Mouse (Mus musculus): ENCODE results near the gene Dcaf7.
"Not testable (repeated sequence)": the region's sequence is repeated elsewhere in the genome, so short reads cannot be mapped to it uniquely, and the experiment has no call there.

Dcaf7 gene
- long read RNA-seq, experiment 1, full-length matches to known transcripts, result 2 of 15 reads
- long read RNA-seq, experiment 1, partial matches to known transcripts, result 0 of 15 reads
- long read RNA-seq, experiment 1, other reads (novel, unspliced or antisense), result 13 of 15 reads
- long read RNA-seq, experiment 2, full-length matches to known transcripts, result 4 of 22 reads
- long read RNA-seq, experiment 2, partial matches to known transcripts, result 1 of 22 reads
- long read RNA-seq, experiment 2, other reads (novel, unspliced or antisense), result 17 of 22 reads

GRCm38 (mm10) chr11:106036548-106037417 is at the start of gene Dcaf7:
Gene Dcaf7, plus strand, starts transcription at chr11:106036872.
- intact Hi-C loops (cut with DNase I), result loop anchor here (5.0 kb wide), 1 partner anchor 46 kb away; the partner anchor contains the start of gene Map3k3

- intact Hi-C loops (cut with DNase I), result no loop called here
Measured at GRCm38 (mm10) chr11:105987446-105987845, 49.2 kb upstream of the Dcaf7 start.

DNA sequence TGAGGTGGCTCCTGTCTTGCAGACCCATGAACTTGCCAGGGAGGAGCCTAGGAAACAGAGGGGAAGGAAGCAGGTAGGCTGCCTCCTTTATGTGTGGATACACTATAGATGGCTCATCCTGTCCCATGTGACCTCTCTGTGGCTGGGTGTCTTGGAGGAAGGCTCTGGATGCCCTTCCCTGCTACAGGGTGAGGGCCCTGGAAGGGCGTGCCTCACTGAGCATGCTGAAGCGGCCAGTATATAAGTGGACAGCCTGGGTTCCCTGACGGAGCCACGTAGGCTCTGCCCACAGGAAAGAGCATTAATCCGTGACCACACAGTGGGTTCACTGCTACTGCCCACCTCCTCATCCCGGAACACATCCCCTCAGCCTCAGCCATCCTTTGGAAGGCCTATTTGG is 47.2 kb upstream of the Dcaf7 start:
- intact Hi-C loops (cut with DNase I), result no loop called here

- intact Hi-C loops (cut with DNase I), result no loop called here
Measured at GRCm38 (mm10) chr11:105990231-105990630, 46.4 kb upstream of the Dcaf7 start.

DNA sequence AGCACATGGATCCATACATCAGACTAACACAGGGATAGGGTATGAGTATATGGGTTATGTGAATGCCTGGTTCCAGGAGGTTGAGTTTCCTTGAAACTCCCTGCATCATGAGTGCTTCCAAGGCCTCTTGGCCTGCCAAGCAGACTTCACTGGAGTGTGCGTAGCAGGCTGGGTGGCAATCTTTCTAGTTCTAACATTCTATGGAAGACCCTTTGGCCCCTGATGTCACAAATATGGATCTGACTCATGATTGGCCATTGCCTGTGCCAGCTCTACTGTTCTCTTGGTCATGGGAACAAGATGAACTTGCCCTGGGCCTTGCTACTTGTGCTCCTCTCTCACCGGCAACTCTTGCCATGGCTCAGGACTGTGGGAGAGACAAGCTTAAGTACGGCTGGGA is 42.3 kb upstream of the Dcaf7 start, which contains the start of gene Ace3:
Gene Ace3, plus strand, starts transcription at position 301 of the 400 bp plus-strand sequence.
- intact Hi-C loops (cut with DNase I), result no loop called here

- intact Hi-C loops (cut with DNase I), result no loop called here
Measured at GRCm38 (mm10) chr11:106000062-106000461, 36.6 kb upstream of the Dcaf7 start.

GRCm38 (mm10) chr11:106001718-106002117 is 35.0 kb upstream of the Dcaf7 start:
- intact Hi-C loops (cut with DNase I), result no loop called here

DNA sequence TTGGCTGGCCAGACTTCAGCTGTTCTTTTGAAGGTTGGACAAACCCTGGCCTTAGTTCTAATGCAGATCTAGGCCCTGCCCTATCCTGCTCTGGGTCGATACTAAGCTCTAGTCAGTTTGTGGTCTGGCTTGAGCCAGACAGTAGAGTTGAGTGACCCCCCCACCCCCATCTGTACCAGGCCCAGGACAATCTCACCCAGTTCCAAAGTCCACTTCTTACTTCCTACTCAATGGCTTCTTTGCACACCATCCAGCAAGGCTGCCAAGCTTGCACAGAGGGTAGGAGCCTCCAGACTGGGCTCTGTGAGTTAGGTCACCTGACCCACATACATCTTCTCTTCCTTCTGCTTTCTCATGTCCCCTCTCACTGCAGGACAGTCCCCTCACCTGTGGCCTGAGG is 32.1 kb upstream of the Dcaf7 start:
- intact Hi-C loops (cut with DNase I), result no loop called here

DNA sequence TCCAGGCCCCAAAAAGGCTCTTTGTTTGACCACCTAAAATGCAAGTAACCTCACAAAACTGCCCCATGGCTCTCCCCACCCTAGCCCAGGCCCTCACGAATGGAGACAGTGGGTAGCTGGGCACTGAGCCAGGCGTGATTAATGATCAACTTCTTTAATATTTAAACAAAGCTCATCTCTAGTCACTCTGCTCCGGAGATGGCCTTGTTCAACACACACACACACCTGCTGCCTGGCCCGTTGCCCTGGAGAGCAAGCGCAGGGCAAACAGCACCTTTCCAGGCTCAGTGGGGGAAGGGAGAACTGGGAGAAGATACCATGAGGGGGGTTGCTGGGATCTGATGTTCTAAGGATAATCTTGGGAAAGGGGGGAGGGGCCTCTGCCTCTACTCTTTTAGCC is 30.7 kb upstream of the Dcaf7 start:
- intact Hi-C loops (cut with DNase I), result no loop called here

DNA sequence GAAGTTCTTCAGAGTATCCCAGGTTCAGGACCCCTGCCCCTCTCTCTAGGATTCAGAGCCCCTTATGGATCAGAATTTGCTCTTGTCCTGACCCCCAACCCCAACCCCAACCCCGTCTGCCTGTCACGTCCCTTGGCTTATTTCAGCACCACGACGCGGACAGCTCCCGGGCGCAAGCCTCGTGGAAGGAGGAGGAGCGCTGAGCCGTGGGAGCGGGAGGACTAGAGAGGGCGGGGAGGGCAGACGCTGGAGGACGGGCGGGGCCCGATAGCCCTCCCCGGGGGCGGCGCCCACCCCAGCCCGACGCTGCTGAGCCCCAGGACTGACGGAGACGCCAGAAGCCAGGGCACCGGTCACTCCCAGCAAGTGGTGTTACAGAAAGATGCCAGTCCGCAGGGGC is 28.9 kb upstream of the Dcaf7 start, which contains the start of gene Kcnh6:
Gene Kcnh6, plus strand, starts transcription at position 304 of the 400 bp plus-strand sequence.
- intact Hi-C loops (cut with DNase I), result no loop called here

DNA sequence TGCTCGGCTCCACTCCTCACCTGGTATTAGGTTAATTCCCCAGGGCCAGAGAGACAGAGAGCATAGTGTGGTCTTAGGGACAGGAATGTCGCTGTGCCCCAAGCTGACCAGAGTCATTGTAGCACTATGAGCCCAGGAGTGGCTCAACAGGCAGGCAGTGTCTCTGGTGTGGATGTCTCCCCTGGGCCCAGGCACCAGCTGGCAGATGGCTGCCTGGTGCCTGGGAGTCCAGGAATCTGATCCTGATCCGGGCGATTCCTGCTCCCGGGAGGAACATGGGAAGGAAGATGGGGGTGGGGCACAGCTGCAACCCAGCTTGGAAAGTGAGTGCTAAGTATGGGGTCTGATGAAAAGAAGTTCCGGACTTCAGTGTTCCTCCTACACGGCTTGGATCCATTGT is 24.0 kb upstream of the Dcaf7 start:
- intact Hi-C loops (cut with DNase I), result no loop called here

DNA sequence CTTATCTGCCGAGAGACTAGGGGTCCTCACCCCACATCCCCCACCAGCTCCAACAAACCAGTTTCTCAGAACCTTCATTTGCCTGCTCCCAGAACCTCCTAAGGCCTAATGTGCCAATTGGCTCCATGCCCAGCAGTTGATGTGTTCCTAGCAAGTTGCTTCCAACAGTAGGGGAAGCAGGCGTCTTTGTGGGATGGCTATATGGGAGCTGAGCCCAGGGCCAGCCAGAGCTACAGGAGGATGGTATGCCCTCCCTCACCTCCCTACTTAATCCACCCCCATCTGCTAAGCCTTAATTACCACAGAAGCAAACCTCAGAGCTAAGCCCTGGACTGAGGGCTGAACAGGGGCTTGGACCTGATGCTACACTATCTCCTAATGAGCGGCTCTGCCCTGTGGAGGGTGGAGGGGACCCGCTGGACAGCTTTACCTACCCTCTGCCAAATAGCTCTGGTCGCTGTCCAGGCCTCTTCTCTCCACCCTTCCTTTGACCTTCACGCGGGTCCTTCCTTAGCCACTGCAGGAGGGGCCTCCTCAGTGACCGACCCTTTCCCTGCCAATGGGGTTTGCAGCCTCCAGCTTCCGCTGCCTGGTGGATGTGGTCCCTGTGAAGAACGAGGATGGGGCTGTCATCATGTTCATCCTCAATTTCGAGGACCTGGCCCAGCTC is 23.0 kb upstream of the Dcaf7 start:
- intact Hi-C loops (cut with DNase I), result no loop called here

DNA sequence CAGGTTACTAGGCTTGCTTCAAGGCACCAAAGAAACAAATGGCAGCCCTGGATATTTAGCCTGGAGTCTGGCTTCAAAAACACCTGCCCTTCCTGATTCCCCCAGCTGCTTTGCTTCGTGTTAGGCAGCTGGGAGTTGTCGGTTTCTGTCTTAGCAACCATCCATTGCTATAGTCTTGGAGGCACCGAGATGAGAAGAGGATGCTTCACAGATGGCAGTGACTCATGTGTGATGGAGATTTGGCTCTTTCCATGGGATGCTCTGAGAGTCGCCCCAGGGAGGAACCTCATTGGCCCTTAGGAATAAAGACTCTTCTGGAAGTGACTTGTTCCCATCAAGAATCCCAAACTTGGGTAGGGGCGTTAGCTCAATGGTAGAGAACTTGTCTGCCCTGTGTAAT is 20.2 kb upstream of the Dcaf7 start:
- intact Hi-C loops (cut with DNase I), result no loop called here

- intact Hi-C loops (cut with DNase I), result no loop called here
Measured at GRCm38 (mm10) chr11:106020051-106020763, 16.5 kb upstream of the Dcaf7 start.

- intact Hi-C loops (cut with DNase I), result loop anchor here (2.0 kb wide), 1 partner anchor 99 kb away; no protein-coding TSS in a partner anchor
Measured at GRCm38 (mm10) chr11:106025774-106026173, 10.9 kb upstream of the Dcaf7 start.

DNA sequence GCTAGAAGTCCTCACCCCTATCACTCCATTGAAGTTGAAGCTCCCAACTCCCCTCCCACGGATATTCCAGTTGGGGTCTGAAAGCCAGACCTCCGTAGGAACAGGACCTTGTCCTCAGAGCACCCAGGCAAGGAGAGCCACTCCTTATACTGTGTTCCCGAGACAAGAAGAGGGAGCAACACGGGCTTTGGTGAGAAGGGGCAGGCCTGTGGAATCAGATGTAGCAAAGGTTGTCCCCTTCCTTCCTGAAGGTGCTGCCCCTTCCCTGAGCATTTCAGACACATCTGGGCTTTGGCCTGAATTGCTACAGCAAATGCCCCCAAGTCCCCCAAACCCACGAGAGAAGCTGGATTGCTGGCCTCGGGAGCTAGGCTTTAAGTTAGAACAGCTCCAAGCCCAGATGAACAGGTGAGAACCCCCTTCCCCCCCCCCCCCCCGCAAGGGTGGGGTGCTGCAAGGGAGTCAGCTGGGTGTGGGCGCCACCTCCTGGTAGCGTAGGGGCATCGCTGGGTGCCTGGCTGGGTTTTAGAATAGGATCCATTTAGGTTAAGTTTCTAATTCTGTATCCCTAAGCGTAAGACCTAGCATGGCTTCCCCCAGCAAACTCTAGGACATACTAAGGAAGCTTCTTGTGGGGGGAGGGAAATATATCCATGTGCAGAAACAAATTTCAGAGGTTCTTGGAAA is 10.1 kb upstream of the Dcaf7 start:
- intact Hi-C loops (cut with DNase I), result loop anchor here (2.0 kb wide), 1 partner anchor 100 kb away; no protein-coding TSS in a partner anchor

DNA sequence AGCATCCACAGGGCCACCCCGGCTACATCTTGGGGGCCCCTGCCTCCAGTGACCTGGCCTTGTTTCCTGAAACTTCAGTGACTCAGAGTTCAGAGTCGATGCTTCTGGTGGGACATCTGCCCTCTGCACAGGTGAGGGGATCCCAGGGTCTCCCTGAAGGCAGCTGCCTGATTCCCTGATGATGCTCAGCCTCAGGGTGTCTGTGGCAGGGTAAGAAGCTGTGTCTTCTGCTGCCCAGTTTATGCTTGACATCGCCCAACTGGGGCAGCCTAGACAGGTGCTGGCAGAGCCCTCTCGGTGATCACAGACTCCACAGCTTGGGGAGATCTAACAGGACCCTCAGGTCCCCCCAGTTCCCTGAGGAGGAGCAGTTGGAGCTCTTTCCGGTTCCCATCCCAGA is 9.1 kb upstream of the Dcaf7 start:
- intact Hi-C loops (cut with DNase I), result loop anchor here (2.0 kb wide), 1 partner anchor 101 kb away; no protein-coding TSS in a partner anchor

GRCm38 (mm10) chr11:106032074-106032473 is 4.6 kb upstream of the Dcaf7 start:
- intact Hi-C loops (cut with DNase I), result not testable (repeated sequence)

- intact Hi-C loops (cut with DNase I), result no loop called here
Measured at GRCm38 (mm10) chr11:106033491-106033919, 3.2 kb upstream of the Dcaf7 start.

GRCm38 (mm10) chr11:106034986-106035385 is 1.7 kb upstream of the Dcaf7 start:
- intact Hi-C loops (cut with DNase I), result loop anchor here (5.0 kb wide), 1 partner anchor 47 kb away; the partner anchor contains the start of gene Map3k3
